Mouse (Mus musculus) midbrain, embryonic 15.5 days (tissue): Measurements from ENCODE around the gene Nrg3. TPM values are rescaled to one million over a fixed set of nuclear protein-coding genes. Genes with fewer than 3 reads are reported as not detected.
A peak's percentile ranks its signal among the peaks of the same experiment; 100 is the strongest.

ENCODE experiments used
- ATAC-seq: fragments of 200-750 bp; cut with Nextera tagmentation; replicated peaks from 2 replicates; pipeline ENCODE4 v1.8.0; 2017; ENCODE audit warnings: moderate TSS enrichment
- H3K27ac ChIP-seq: fragments of 300-500 bp; sonication (generic); 2 replicates; pipeline ENCODE4 v1.5.1; 2015; ENCODE audit warnings: mild to moderate bottlenecking, inconsistent platforms
- H3K27me3 ChIP-seq: fragments of 300-500 bp; sonication (generic); replicated peaks from 2 replicates; pipeline ENCODE4 v1.6.1; 2015; ENCODE audit warnings: inconsistent platforms
- H3K36me3 ChIP-seq: fragments of 300-500 bp; sonication (generic); replicated peaks from 2 replicates; pipeline ENCODE4 v1.6.1; 2015; ENCODE audit warnings: inconsistent platforms
- H3K4me1 ChIP-seq: fragments of 300-500 bp; sonication (generic); 2 replicates; pipeline ENCODE4 v1.6.1; 2015; ENCODE audit warnings: inconsistent platforms
- H3K4me2 ChIP-seq: fragments of 300-500 bp; sonication (generic); 2 replicates; pipeline ENCODE4 v1.6.1; 2015; ENCODE audit warnings: inconsistent platforms, mild to moderate bottlenecking, moderate library complexity
- H3K4me3 ChIP-seq: fragments of 300-500 bp; sonication (generic); 2 replicates; pipeline ENCODE4 v1.5.1; 2015; ENCODE audit warnings: mild to moderate bottlenecking, inconsistent platforms
- H3K9ac ChIP-seq: fragments of 300-500 bp; sonication (generic); 2 replicates; pipeline ENCODE4 v1.6.1; 2015; ENCODE audit warnings: mild to moderate bottlenecking, inconsistent platforms
- H3K9me3 ChIP-seq: fragments of 300-500 bp; sonication (generic); 2 replicates; pipeline ENCODE4 v1.6.1; 2016; ENCODE audit warnings: inconsistent platforms
- WGBS: fragments of 180-500 bp; shearing (Covaris S2); methylation state at CpG from one replicate; pipeline ENCODE4 v1.1.7; 2015; ENCODE audit warnings: mixed read lengths; 5-methylcytosine and 5-hydroxymethylcytosine counted together
- polyA plus RNA-seq: library from polyadenylated mRNA; unstranded; fragments of >200 nt; fragmentation: Nextera tagmentation; extraction: Ambion mirVana; gene quantifications from 2 replicates; pipeline ENCODE4 v1.2.1, GENCODE M21; 2015

The Nrg3 gene
- polyA plus RNA-seq, 1 experiment from 2014 or later, result 17.2 TPM

DNA sequence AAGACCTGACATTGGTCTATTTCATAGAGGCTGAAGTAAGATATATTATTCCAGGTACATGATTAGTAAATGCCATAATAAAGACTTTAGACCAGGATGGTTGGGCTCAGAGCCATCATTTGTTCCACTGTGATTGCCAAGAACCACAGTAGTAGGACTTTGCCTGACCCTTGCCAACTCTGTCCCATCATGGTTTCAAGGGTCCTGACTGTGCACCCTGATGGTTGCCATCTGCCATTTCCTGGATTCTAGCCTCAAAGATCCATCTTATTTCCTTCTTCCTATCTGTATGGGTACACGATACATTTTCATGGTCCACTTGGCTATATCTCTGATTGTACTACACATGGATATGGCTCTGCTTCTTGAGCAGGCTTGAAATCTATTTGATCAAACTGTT is 625.3 kb downstream of the Nrg3 start:
- ATAC-seq, result no peak
- 98% methylated on average over 1 of the region's 1 CpGs for WGBS

DNA sequence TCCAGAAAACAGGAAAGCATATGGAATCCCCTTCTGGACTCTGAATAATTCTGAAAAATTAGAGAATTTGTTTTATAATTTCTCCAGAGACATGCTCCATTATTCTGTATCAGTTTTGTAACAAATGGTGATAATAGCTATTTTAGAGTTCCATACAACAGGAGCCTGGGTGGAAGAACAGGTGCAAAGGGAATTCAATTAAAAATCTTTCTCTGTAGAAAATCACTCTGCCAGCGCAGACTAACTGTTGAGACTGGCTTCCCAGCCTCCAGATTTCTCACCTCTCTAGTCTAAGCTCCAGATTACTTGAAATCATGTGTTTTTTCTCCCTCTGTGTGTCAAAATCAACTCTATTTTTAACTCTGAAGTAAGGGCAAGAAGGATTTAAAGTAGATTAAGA is 625.8 kb downstream of the Nrg3 start:
- Histone ChIP-seq H3K4me3 (no peak overlapping the region), H3K9me3 (no peaks in the 10 kb centered on the region), H3K4me1 (no peaks in the 10 kb centered on the region), H3K9ac (no peak overlapping the region), H3K27me3 (no peaks in the 10 kb centered on the region), H3K36me3 (no peaks in the 10 kb centered on the region), H3K4me2 (no peak overlapping the region), H3K27ac (no peak overlapping the region)
- ATAC-seq, result no peak
- WGBS, result 83% methylated on average over 1 of the region's 1 CpGs

More for the DNA sequence above, 625.3 kb downstream of the Nrg3 start:
- H3K27me3 ChIP-seq, result no peaks in the 10 kb centered on the region
- no peak overlapping the region for H3K9ac ChIP-seq
- no peak overlapping the region for H3K27ac ChIP-seq
- H3K4me1 ChIP-seq, result no peaks in the 10 kb centered on the region
- no peak overlapping the region for H3K4me2 ChIP-seq
- no peak overlapping the region for H3K4me3 ChIP-seq
- H3K9me3 ChIP-seq, result no peaks in the 10 kb centered on the region
- H3K36me3 ChIP-seq, result no peaks in the 10 kb centered on the region

DNA sequence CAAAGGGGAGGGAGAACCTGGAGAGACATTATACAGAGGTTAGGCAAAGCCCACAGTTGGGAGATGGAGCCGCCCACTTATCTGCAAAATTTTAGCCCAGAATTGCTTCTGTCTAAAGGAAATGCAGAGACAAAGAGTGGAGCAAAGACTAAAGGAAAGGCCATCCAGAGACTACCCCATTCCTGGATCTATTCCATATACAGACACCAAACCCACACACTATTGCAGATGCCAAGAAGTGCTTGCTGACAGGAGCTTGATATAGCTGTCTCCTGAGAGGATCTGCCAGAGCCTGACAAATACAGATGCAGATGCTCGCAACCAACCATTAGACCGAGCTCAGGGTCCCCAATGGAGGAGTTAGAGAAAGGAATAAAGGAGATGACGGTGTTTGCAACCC is 637.9 kb downstream of the Nrg3 start:
- no peak overlapping the region for H3K27ac ChIP-seq
- 90% methylated on average over 4 of the region's 4 CpGs for WGBS
- no peaks in the 10 kb centered on the region for H3K27me3 ChIP-seq
- no peak overlapping the region for H3K4me2 ChIP-seq
- no peaks in the 10 kb centered on the region for H3K4me1 ChIP-seq
- H3K36me3 ChIP-seq, result no peaks in the 10 kb centered on the region
- H3K9ac ChIP-seq, result no peak overlapping the region
- ATAC-seq, result no peak
- no peak overlapping the region for H3K4me3 ChIP-seq
- no peaks in the 10 kb centered on the region for H3K9me3 ChIP-seq

DNA sequence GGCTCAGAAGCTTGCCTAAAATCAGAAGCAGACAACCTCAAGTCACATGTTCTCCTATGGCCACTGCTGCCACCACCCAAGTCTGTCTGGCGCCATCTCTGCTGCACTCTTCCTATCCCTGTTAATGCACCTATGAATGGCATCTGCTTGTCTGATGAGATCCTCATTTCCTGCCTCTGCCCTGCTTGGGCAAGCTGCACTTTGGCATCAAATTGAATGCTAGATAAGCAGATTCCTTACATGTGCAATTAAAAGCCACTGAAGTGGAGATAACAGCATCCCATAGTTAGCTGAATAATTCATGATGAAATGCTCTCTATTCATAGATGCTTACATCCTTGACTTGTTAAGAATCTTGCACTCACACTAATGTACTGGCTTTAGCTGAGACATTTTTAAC is 648.0 kb downstream of the Nrg3 start:
- Histone ChIP-seq H3K27me3 (no peaks in the 10 kb centered on the region), H3K9ac (no peak overlapping the region), H3K4me1 (no peaks in the 10 kb centered on the region), H3K27ac (no peak overlapping the region), H3K36me3 (no peaks in the 10 kb centered on the region), H3K4me3 (no peak overlapping the region), H3K4me2 (no peak overlapping the region), H3K9me3 (no peaks in the 10 kb centered on the region)
- 60% methylated on average over 1 of the region's 1 CpGs for WGBS
- peak; percentile 52; the same call in 1 of the 2 replicates for ATAC-seq

DNA sequence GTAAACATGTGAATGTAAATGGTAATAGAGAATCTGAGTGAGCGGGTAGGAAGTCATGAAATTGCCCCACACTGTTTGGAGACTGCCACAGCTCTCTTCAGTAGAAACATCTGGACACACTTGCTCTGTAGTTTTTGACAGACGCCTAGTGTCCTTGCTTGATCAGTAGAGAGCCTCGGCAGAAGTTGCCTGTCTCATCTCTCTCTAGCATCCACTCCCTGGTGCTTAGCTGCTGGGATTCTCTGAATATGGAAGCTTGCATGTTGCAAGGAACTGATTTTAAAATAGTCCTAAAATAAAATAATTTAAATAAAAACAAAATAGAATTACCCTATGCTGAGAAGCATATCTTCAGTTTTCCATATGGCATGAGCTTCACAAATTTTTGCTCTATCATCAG is 675.9 kb downstream of the Nrg3 start:
- Histone ChIP-seq H3K4me1 (no peaks in the 10 kb centered on the region), H3K36me3 (no peaks in the 10 kb centered on the region), H3K4me2 (no peak overlapping the region), H3K4me3 (no peak overlapping the region), H3K27me3 (no peaks in the 10 kb centered on the region), H3K27ac (no peak overlapping the region), H3K9me3 (no peaks in the 10 kb centered on the region), H3K9ac (no peak overlapping the region)
- ATAC-seq, result no peak
- 89% methylated on average over 3 of the region's 3 CpGs for WGBS

DNA sequence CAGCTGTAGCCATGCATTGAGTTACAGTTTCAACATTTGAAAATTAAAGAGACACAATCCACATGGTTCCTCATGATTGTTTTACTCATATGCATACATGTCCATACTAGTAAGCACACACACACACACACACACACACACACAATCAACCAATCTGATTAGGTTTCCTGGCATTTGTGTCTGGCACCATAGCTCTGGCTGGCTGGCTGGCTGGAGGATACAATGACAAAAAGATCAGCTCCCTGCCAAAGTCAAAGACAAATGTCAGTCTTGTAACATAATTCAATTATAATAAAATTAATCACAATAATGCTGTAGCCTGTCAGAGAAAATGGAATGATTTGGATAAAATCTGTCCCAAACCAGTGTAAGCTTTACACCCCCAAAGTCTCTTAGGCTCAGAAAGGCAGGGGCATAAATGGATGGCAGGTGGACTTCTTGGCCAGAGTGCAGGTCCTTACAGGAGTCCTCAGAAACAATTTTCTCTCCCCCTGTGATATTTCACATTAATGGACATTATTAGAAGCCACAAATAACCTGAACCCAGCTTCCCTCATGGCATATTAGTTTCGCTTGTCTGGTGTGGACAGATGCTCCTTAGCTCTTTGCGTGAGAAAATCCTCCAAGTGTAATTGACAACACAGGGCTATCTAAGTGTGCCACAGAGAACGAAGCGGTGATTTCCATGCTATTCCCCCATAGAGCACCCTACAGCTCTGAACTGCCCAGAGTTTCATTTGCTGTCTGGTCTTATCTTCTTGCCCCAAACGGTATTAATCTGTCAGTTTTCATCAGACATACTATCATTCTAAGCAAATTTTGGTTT is 697.4 kb downstream of the Nrg3 start:
- Histone ChIP-seq H3K4me1 (no peaks in the 10 kb centered on the region), H3K36me3 (no peaks in the 10 kb centered on the region), H3K4me2 (no peak overlapping the region), H3K4me3 (no peak overlapping the region), H3K9me3 (no peaks in the 10 kb centered on the region), H3K9ac (no peak overlapping the region), H3K27me3 (no peaks in the 10 kb centered on the region), H3K27ac (no peak overlapping the region)
- whole genome bisulfite sequencing, result 74% methylated on average over 5 of the region's 5 CpGs
- ATAC-seq, result no peak

DNA sequence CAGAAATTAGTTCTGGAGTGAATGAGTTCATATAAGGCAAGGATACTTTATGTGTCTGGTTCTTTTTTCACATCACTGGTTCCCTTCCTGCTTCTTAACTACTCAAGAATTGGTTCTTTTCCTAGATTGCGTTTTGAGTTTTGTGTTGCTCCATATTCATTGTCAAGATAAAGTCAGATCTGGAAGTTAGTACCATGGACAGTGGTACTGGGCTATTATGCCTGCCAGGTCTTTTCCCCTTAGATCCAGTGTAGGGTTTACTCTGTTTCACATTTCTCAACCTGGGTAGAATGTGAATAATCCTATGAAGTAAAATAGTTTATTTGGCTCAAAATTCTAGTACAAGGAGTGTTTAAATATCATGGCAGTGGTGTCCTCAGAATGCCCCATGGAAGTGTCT is 698.1 kb downstream of the Nrg3 start:
- 70% methylated on average over 1 of the region's 1 CpGs for WGBS
- no peak for ATAC-seq
- H3K9me3 ChIP-seq, result no peaks in the 10 kb centered on the region

DNA sequence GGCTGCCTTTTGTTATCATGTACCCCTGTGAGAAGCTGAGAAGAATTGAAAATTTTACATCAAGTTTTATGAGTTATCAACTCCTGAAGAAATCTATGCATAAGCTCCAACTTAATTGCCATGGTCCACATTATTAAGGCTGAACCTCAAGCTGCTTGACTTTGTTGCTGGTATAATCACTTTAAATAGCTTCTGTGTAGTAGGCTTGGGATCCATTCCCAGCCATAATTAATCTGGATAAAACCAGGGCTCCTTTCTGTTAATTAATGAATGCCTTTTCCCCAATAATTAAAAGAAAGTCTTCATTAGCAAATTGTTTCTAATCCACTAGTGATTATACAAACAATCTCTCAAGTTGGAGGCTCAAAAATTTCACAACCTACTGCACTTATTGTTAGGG is 742.4 kb downstream of the Nrg3 start:
- H3K4me1 ChIP-seq, result no peaks in the 10 kb centered on the region
- H3K9ac ChIP-seq, result no peak overlapping the region
- no peak overlapping the region for H3K4me3 ChIP-seq
- H3K27me3 ChIP-seq, result no peaks in the 10 kb centered on the region
- H3K36me3 ChIP-seq, result no peaks in the 10 kb centered on the region
- H3K9me3 ChIP-seq, result no peaks in the 10 kb centered on the region
- no peak for ATAC-seq
- H3K27ac ChIP-seq, result no peak overlapping the region
- no peak overlapping the region for H3K4me2 ChIP-seq

More for the DNA sequence above, 698.1 kb downstream of the Nrg3 start:
- Histone ChIP-seq H3K4me3 (no peak overlapping the region), H3K4me1 (no peaks in the 10 kb centered on the region), H3K27me3 (no peaks in the 10 kb centered on the region), H3K4me2 (no peak overlapping the region), H3K9ac (no peak overlapping the region), H3K36me3 (no peaks in the 10 kb centered on the region), H3K27ac (no peak overlapping the region)

DNA sequence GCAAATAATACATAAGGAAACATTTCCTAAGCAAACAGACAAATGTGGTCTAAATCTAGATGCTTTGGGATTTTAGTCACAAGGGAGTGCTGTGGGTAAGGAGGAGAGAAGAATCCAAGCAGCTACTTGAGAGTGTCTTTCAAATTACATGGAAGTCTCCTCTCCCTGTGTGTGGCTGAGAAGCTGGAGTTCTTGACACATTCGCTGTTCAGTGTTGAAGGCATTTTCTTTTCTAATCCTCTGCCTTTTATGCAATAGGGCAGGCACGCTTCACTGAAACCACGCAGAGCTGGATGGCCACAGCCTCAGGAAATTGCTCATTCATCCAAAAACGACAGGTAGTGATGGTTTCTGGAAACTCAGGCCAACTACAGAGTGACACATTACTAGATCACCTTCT is 769.0 kb downstream of the Nrg3 start:
- Histone ChIP-seq H3K4me3 (no peak overlapping the region), H3K27ac (0 out of 2 replicates have a peak overlapping the region, but pooled peaks have one; percentile 44), H3K9me3 (no peaks in the 10 kb centered on the region), H3K4me2 (no peak overlapping the region), H3K36me3 (no peaks in the 10 kb centered on the region), H3K4me1 (peaks cover 13% of the 10 kb centered on the region), H3K9ac (no peak overlapping the region), H3K27me3 (no peaks in the 10 kb centered on the region)
- 0 out of 2 replicates have a peak, but pooled peaks have one; percentile 35 for ATAC-seq
- WGBS, result 12% methylated on average over 4 of the region's 4 CpGs

DNA sequence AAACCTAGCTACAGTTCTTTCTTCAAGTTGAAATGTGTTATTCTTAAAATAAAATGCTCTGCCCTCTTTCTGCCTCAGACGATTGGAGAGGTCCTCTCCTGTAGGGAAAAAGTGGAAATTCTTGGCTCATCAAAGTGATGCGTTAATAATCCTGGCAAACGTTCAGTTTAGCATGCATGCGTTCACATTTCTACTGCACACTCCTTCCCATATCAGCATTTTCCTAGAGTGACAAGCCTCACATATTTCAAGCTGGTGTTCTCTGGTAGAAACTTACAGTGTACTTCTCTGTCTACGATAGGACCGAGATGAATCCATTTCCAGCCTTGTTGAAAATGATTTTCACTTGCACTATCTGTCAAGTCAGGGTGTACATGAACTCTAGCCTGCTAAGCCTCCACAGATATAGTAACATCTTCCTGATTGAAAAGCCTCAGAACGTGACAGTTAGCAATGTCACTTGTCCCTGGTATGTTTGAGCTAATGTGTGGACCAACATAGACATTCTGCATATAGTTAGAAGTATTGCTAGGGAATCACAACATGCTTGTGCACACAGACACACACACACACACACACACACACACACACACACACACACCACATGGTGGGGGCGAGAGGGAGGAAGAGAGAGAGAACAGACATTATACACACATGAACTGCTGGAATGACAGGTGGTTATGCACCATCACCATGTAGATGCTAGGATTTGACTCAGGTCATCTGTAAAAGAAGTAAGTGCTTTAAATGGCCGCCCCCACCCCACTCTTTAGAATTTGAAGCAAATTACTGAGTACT is 770.1 kb downstream of the Nrg3 start:
- H3K4me1 ChIP-seq, result peaks cover 13% of the 10 kb centered on the region
- no peaks in the 10 kb centered on the region for H3K27me3 ChIP-seq
- H3K4me2 ChIP-seq, result no peak overlapping the region
- H3K36me3 ChIP-seq, result no peaks in the 10 kb centered on the region
- WGBS, result 60% methylated on average over 9 of the region's 9 CpGs
- no peak overlapping the region for H3K27ac ChIP-seq
- H3K4me3 ChIP-seq, result no peak overlapping the region
- no peaks in the 10 kb centered on the region for H3K9me3 ChIP-seq
- ATAC-seq, result peak; percentile 48
- no peak overlapping the region for H3K9ac ChIP-seq

DNA sequence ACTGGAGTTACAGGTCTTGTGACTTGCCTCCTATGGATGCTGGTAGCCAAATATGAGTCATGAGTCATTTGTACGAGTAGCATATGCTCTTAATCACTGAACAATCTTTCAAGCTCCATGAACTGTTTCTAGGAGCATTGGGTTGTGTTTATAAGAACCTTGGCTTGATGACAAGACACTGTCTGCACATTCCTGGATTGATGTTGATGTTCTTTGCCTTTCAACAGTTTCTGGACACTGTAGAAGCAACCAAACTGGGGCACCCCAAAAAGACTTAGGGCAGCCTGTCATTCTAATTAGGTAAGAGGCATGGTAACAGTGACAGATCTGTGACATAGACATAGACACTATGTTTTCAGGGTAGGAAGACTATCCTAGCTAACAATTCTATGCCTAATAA is 771.5 kb downstream of the Nrg3 start:
- Histone ChIP-seq H3K36me3 (no peaks in the 10 kb centered on the region), H3K4me3 (no peak overlapping the region), H3K27ac (no peak overlapping the region), H3K4me2 (no peak overlapping the region), H3K9me3 (no peaks in the 10 kb centered on the region), H3K9ac (no peak overlapping the region), H3K4me1 (peaks cover 13% of the 10 kb centered on the region), H3K27me3 (no peaks in the 10 kb centered on the region)
- no peak for ATAC-seq
- WGBS, result 65% methylated on average over 1 of the region's 1 CpGs

DNA sequence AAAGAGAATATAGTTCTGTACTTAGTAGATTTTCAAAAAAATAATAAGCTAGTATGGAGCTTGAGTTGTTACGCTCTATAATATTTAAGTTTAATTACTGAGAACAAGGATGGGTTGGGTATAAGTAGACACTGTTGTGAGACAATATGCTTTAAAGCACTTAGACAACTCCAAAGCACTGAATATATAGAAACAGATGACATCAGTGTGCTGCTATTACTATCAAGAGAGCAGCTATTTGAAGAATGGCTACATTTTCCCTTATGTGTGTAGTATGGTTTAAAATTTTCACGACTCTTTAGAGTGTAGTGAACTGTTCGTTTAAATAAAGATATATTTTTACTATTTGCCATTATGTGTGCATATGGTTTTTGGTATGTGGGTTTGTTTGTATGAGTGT is 771.9 kb downstream of the Nrg3 start:
- Histone ChIP-seq H3K9ac (no peak overlapping the region), H3K27me3 (no peaks in the 10 kb centered on the region), H3K27ac (no peak overlapping the region), H3K9me3 (no peaks in the 10 kb centered on the region), H3K36me3 (no peaks in the 10 kb centered on the region), H3K4me2 (no peak overlapping the region), H3K4me3 (no peak overlapping the region), H3K4me1 (peaks cover 13% of the 10 kb centered on the region)
- WGBS, result 92% methylated on average over 3 of the region's 3 CpGs
- no peak for ATAC-seq
